Mouse (Mus musculus): ENCODE measurements around the gene Epb41l5. TPM values are rescaled to one million over a fixed set of nuclear protein-coding genes. Genes with fewer than 3 reads are reported as not detected.

The Epb41l5 gene
- total RNA-seq (2015; ENCODE audit: low replicate concordance) = not detected in 2 replicates
- 0.39 and 0.68 TPM in 2 replicates for total RNA-seq (2017; ENCODE audit: low replicate concordance)

GRCm38 (mm10) chr1:119648205-119649111, at the start of gene Epb41l5:
Gene Epb41l5 (minus strand): TSS chr1:119649000.
- peak; percentile 80 for ATAC-seq (replicated peaks; ENCODE audit: low FRiP score, poor library complexity, severe bottlenecking)

GRCm38 (mm10) chr1:119696860-119697259, 48.1 kb upstream of the Epb41l5 start:
- ATAC-seq (replicated peaks; ENCODE audit: low FRiP score, poor library complexity, severe bottlenecking) = no peak

GRCm38 (mm10) chr1:119685773-119686558, 37.2 kb upstream of the Epb41l5 start:
- ATAC-seq (replicated peaks; ENCODE audit: low FRiP score, poor library complexity, severe bottlenecking) = no peak

GRCm38 (mm10) chr1:119681663-119682213, 32.9 kb upstream of the Epb41l5 start:
- ATAC-seq (replicated peaks; ENCODE audit: low FRiP score, poor library complexity, severe bottlenecking) = no peak

- no peak for ATAC-seq (replicated peaks; ENCODE audit: low FRiP score, poor library complexity, severe bottlenecking)
These were observed 26.2 kb upstream of the Epb41l5 start for GRCm38 (mm10) chr1:119674984-119675383.

GRCm38 (mm10) chr1:119666904-119667303, 18.1 kb upstream of the Epb41l5 start:
- ATAC-seq (replicated peaks; ENCODE audit: low FRiP score, poor library complexity, severe bottlenecking) = no peak

- ATAC-seq (replicated peaks; ENCODE audit: low FRiP score, poor library complexity, severe bottlenecking) = no peak
These were observed 5.5 kb upstream of the Epb41l5 start for GRCm38 (mm10) chr1:119654307-119654706.

- ATAC-seq (replicated peaks; ENCODE audit: low FRiP score, poor library complexity, severe bottlenecking) = no peak
These were observed 1.6 kb upstream of the Epb41l5 start for GRCm38 (mm10) chr1:119650386-119650785.

GRCm38 (mm10) chr1:119649627-119650026, 827 bp upstream of the Epb41l5 start:
- ATAC-seq (replicated peaks; ENCODE audit: low FRiP score, poor library complexity, severe bottlenecking) = no peak

- no peak for ATAC-seq (replicated peaks; ENCODE audit: low FRiP score, poor library complexity, severe bottlenecking)
These were observed 2.4 kb downstream of the Epb41l5 start for GRCm38 (mm10) chr1:119646356-119646755.

GRCm38 (mm10) chr1:119642367-119642766, 6.4 kb downstream of the Epb41l5 start:
- ATAC-seq (replicated peaks; ENCODE audit: low FRiP score, poor library complexity, severe bottlenecking) = no peak

GRCm38 (mm10) chr1:119641090-119641812, 7.5 kb downstream of the Epb41l5 start:
- no peak for ATAC-seq (replicated peaks; ENCODE audit: low FRiP score, poor library complexity, severe bottlenecking)

GRCm38 (mm10) chr1:119640006-119640405, 8.8 kb downstream of the Epb41l5 start:
- ATAC-seq (replicated peaks; ENCODE audit: low FRiP score, poor library complexity, severe bottlenecking) = no peak

- ATAC-seq (replicated peaks; ENCODE audit: low FRiP score, poor library complexity, severe bottlenecking) = no peak
These were observed 11.4 kb downstream of the Epb41l5 start for GRCm38 (mm10) chr1:119637188-119638023.

GRCm38 (mm10) chr1:119634746-119635145, 14.1 kb downstream of the Epb41l5 start:
- no peak for ATAC-seq (replicated peaks; ENCODE audit: low FRiP score, poor library complexity, severe bottlenecking)

- ATAC-seq (replicated peaks; ENCODE audit: low FRiP score, poor library complexity, severe bottlenecking) = no peak
These were observed 18.4 kb downstream of the Epb41l5 start for GRCm38 (mm10) chr1:119630428-119630827.

- no peak for ATAC-seq (replicated peaks; ENCODE audit: low FRiP score, poor library complexity, severe bottlenecking)
These were observed 22.0 kb downstream of the Epb41l5 start for GRCm38 (mm10) chr1:119626837-119627236.

GRCm38 (mm10) chr1:119624444-119624843, 24.4 kb downstream of the Epb41l5 start:
- ATAC-seq (replicated peaks; ENCODE audit: low FRiP score, poor library complexity, severe bottlenecking) = no peak

- ATAC-seq (replicated peaks; ENCODE audit: low FRiP score, poor library complexity, severe bottlenecking) = no peak
These were observed 43.4 kb downstream of the Epb41l5 start for GRCm38 (mm10) chr1:119605396-119605795.

Measured in erythroid progenitor cell, adult 5-6 weeks (primary cell).